Mouse (Mus musculus) T-cell, adult 2 months (primary cell): ENCODE data around the gene Hoxb6.

Source experiments
- DNase-seq: peaks from one replicate; pipeline ENCODE4 v3.0.0; 2022; ENCODE audit warnings: low spot score

Gene Hoxb6

DNA sequence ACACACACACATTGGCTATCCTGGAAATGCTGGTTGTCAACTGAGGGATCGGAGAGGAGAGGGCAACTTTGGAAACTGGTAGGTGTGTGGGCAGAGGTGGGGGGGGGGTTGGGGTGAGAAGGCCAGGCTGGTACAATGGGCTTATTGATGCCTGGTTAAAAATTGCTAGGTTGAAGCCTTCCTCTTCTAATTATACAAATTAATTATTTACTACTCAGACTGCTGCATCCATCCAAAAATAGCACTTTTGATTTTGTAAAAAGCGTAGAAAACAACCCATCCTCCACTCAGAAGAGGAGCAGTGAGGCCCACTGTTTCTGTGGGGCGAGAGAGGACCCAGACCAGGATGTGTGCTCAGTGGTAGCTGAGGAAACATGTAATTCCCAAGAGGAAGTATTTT is 42.7 kb downstream of the Hoxb6 start:
- DNase-seq, result no peak

- DNase-seq, result no peak
Observed at GRCm38 (mm10) chr11:96336597-96336996, 44.3 kb downstream of the Hoxb6 start.

DNA sequence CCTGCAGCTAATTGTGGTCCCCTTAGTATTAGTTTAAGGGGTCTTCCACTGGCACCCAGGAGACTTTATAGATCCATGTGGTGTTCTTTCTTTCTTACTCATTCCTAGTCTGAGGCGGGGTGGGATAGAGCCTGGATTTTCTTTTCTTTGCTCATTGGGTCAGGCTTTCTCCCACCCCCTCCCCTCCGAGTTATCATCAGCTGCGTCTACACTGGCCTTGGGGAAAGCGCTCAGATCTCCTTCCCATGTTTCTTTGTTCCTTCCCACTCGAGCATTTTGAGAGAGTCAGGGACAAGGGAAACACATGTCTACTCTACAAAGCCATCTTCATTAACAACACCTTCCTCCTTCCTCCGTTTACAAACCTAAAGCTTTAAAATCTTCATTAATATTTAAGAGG is 44.8 kb downstream of the Hoxb6 start:
- DNase-seq, result no peak

GRCm38 (mm10) chr11:96338957-96339855 is 46.9 kb downstream of the Hoxb6 start:
- no peak for DNase-seq

GRCm38 (mm10) chr11:96340698-96341365 is 48.6 kb downstream of the Hoxb6 start:
- DNase-seq, result no peak

- DNase-seq, result no peak
Observed at GRCm38 (mm10) chr11:96341701-96342575, 49.7 kb downstream of the Hoxb6 start.

DNA sequence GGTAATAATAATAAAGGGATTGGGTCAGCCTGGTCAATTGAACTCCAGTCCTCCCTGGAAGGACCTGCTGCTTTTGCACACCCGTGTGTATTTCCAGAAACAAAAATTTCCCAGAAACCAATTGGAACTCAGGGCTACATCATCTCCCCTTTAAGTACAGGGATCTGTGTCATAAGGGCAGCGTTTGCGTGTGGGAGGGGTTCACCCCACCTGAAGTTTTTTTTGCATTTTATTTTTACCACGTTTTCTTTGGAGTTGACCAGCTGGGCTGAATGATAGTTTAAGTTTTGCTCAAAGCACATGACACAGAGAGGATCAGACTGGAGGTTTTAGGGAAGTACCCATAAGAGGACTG is 50.3 kb downstream of the Hoxb6 start:
- no peak for DNase-seq

GRCm38 (mm10) chr11:96343206-96343745 is 51.0 kb downstream of the Hoxb6 start:
- DNase-seq, result no peak

DNA sequence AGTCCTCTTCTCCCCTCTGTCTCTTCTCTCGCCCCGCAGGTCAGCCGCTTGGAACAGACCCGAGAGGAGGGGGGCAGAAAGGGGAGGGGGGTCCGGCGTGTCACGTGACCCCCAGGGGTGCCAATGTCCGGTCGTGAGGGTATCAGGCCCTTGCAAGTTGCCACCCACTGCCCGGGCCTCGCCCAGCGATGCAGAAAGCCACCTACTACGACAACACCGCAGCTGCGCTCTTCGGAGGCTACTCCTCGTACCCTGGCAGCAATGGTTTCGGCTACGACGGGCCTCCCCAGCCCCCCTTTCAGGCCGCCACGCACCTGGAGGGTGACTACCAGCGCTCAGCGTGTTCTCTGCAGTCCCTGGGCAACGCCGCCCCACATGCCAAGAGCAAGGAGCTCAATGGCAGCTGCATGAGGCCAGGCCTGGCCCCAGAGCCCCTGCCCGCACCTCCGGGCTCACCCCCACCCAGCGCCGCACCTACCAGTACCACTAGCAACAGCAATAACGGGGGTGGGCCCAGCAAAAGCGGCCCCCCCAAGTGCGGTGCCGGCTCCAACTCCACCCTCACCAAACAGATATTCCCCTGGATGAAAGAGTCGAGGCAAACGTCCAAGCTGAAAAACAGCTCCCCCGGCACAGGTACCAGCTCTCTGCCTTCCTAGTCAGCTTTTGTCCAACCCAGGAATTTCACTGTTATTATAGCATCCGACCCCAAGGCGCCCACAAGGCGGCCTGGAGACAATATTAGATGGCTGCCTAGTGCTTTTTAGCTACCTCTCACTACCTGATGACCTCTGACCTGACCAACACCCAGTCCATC is 52.0 kb downstream of the Hoxb6 start:
- no peak for DNase-seq

- no peak for DNase-seq
Observed at GRCm38 (mm10) chr11:96344878-96345159, 52.5 kb downstream of the Hoxb6 start.

GRCm38 (mm10) chr11:96345220-96345892 is 53.1 kb downstream of the Hoxb6 start:
- no peak for DNase-seq

- DNase-seq, result no peak
Observed at GRCm38 (mm10) chr11:96345893-96346806, 53.9 kb downstream of the Hoxb6 start.

DNA sequence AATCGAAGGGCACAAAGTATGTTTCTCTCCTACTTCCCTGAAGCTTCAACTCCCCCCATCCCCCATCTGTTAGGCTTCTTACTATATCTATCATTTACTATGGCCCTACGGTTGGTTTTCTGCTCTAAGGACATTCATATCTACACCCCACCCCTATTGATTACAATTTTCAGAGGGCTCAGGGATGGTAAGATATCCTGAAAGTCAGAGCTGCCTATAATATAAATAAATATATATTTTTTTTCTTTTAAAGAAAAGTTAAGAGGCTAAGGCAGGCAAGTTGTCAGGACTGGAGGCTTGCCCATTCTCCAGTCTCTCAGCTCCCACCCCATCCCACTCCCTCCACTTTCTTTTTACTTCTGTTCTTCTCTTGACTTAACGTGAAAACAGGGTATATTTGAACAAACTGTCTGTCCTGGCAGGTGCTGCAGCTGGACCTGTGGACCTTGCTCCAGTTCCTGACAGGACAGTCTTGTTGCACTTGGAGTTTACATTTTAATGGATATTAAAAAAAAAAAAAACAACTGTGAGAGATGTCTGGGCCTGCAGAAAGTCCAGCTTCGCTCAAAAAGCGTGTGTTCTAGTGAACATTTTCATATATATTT is 54.7 kb downstream of the Hoxb6 start:
- no peak for DNase-seq

GRCm38 (mm10) chr11:96347717-96348116 is 55.4 kb downstream of the Hoxb6 start:
- no peak for DNase-seq

DNA sequence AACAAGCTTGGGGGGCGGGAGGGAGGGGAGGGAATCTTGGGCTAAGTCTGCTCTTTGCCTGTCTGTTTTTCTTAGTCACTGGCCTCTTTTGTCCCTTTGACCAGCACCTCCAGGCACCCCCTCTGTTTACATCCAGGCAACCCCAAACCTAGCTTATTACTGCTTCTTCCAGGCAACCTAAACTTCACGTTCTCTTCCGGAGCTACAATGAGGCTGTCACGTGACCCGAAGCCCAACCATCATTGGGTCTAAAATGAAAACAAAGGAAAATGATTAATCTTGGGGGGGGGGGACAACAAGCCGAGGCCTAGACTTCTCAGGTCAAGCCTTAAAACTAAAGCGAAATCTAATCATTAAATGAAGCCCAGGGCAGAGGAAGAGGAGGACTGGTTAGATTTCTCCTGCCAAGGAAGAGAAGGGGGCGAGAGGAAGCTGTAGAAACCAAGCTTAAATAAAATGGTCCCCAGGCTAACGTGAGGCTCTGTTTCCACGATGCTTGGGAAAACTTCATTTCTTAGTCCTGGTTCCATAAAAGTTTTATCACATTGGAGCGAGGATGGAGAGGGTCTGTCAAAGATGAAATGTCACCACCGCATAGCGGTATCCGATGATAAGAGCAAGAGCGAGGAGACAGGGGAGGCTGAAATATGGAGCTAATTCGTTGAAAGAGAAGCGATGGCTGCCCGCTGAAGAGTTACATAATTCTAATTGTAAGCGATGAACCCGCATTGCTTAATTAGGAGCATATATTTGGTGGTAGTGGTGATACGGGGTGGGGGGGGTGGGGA is 56.1 kb downstream of the Hoxb6 start:
- no peak for DNase-seq

DNA sequence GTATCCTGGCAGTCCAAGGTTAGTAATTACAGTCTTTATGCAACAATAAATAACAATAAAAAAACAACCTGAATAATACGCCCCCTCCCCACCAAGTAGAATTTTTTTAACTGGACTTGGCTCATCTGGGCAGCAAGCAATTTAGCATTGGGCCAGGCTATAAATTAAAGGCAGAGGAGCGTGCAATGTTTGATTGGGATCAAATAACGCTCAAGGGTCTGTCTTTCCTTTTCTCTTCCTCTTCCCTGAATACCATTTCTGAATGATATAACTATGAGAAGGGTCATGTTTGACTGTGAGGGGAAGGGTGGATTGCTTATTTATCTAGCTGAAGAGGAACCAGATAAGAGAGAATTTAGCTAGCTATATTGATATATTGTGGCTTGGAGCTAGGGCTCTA is 56.7 kb downstream of the Hoxb6 start:
- no peak for DNase-seq

DNA sequence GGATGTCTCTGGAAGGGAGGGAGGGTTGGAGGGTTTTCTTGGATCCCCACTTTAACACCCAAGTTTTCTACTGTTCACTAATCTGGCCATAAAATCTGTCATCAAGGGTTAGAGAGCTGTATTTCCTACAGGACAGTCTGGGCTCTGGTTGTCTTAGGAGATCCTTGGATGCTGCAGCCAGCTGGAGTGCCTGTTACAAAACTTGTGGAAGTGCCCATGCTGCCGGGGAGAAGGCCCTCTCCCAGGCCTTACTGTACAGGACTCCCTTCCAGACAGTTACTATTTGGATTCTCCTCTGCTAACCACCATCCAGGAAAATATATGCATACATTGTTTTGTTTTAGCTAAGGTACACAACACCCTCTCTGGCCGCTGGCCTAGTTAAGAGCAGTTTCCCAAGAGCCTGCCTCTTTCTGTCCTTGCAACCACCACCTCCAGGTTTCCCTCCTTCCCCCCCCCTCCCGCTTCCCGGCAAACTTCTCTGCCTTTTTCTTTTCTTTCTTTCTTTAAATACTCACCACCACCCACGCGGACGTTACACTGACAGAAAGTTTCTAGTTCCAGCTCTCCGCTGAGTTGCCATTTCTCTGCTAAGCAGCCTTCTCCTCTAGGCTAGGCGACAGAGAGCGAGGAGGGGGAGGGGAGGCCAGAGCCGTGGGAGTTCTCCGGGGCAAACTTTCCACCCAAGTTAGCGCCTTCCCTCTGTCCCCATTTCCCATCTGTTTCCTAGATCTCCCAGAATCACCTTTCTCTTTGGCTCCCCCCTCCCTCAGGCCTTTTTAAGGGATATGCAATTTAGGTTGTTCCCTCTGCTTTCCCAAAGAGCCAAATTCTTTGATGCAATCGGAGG is 57.4 kb downstream of the Hoxb6 start:
- DNase-seq, result no peak

- no peak for DNase-seq
Observed at GRCm38 (mm10) chr11:96350341-96350624, 58.0 kb downstream of the Hoxb6 start, which contains the start of gene Hoxb2. Gene Hoxb2 (plus strand): TSS chr11:96350525.
